Comparison of ENCODE assay signal across 12 mouse cellular contexts in the genomic region with DNA sequence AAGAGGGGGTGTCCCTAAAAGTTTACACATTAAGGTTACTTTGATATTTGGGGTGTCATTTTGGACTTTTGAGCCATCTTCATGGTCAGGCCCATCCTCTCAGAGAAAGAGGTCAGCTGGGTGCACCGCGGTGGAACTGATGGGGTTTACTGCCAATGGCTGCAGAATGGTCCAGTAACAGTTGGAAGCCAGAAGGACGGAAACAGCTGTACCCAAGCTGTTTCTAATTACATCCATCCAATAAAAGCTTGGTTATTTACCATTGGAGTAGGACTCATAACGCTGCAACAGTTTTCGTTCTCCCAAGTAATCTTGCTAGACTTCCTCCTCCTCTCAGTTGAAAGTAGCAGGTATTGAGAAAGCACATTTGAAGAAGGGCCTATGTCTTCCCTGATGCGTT.
DNase-seq lines count a peak whose midpoint lies in the region.
"Had no signal": no experiment of that assay in that cellular context is flagged by ENCODE, and none has a peak within 500 bp of the region (broad histone marks: within the 10 kb centered on the region; RNA-seq: fewer than 3 reads in every experiment).

No protein-coding gene starts in this region.

- intact Hi-C loops in left cerebral cortex, postnatal 4 days (cut with DNase I) = no loop called here
- intact Hi-C loops in heart, postnatal 14 days (cut with DNase I) = no loop called here

- DNase-seq in heart, adult 11 months = peak; percentile 92
- no peak for DNase-seq in heart, postnatal 4 days
- peak; percentile 47 for DNase-seq in left cerebral cortex, postnatal 4 days
- DNase-seq in left cerebral cortex, adult 8-10 months (ENCODE audit: low spot score in 2 of 2) = no peak
- DNase-seq in heart, postnatal 14 days = peak; percentile 6 to 19
- peak; percentile 22 for DNase-seq in mesoderm, embryonic 11.5 days (ENCODE audit: low read depth, low spot score)
- DNase-seq in urinary bladder, adult 18-20 months (ENCODE audit: low spot score in 2 of 2) = no peak
- DNase-seq in frontal cortex, postnatal 36 days (ENCODE audit: low spot score in 2 of 2) = no peak
- DNase-seq: adrenal gland, adult 2 months; cerebellum, adult 8-10 months; kidney, adult 2 months; liver, embryonic 13.5 days had no signal

Comparison
In these comparisons a context has a peak if more than half of its experiments do, and no peak if none do; other contexts are left out.
1. DNase-seq: peak in heart, adult 11 months (single experiment), left cerebral cortex, postnatal 4 days (single experiment), heart, postnatal 14 days (2 of 2) and mesoderm, embryonic 11.5 days (single experiment); none in heart, postnatal 4 days (single experiment), left cerebral cortex, adult 8-10 months (0 of 2), urinary bladder, adult 18-20 months (0 of 2) and frontal cortex, postnatal 36 days (0 of 2).